Mouse (Mus musculus): ENCODE results near the gene Itga6.

Itga6 gene

DNA sequence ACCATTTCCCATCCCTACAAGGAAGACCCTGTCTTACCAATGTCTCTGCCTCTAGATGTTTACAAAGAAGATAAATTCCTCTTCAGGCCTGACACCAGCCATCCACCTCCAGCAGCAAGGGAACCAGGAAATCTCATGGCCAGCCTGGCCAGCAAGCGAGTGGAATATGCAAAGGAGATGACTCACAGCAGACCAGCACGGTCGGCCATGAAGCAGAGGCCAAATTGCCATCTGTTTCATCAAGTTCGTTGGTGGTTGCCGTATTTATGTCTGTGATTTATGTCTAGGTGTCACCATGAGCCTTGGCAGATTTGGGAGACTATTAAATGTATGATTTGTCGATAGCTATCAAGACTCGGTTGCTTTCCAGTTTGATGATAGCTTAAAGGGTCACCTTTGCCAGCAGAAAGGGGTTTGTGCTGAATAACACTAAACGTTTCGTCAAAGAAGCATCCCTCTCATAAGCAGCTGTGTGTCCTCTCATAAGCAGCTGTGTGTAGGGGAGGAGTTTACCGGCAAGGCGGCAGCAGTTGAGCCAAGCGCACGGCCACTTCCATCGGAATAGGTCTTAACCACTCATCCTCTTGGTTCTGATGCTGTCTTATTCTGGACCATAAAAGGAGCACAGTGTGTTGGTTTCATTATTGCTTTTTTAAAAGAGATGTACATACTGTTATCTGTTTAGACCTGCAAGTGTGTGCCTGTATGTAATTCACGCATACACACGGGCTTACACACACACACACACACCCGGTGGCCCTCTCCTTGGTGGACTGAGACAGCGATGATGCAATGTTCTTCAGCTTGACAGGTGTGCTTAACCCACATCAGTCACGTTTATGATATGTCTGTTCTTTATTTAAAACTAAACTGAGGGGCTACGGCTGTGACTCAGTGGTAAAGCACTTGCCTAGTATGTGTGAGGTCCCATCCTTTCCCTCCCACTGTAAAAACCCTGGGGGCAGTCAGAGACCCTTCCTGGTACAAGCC is 14.5 kb upstream of the Itga6 start:
- ATAC-seq (ENCODE audit: low TSS enrichment): peak; percentile 44; the same call in 1 of the 2 replicates

- no peak for ATAC-seq (ENCODE audit: low TSS enrichment)
Measured at GRCm38 (mm10) chr2:71734792-71735392, 10.5 kb upstream of the Itga6 start.

DNA sequence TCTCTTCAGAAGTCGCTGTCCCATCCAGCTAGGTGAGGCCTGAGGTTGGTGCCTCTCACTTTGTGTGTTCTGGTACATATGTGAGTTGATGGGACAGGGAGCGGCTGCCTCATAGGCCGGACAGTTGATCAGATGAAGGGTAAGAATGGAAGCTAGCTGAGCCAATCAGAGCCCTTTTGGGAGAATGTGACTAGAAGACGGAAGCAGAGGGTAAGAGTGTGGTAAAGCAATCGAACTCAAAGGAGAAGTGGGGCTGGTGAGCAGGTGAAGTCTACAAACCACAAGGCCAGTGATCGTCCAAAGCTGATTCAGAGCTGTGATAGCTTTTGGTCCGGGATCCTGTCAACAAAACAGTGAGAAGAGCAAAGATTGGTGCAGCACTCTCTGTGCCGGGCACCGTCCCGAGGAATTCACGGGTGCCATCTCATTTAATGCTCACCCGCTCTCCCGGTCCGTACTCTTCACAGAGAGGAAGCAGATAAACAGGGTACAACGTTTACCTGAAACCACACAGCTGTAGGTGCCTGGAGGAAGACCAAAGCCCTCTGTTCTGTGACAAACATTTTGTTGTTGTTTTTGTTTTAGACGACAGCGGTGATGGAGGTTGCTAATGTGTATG is 9.8 kb upstream of the Itga6 start:
- no peak for ATAC-seq (ENCODE audit: low TSS enrichment)

DNA sequence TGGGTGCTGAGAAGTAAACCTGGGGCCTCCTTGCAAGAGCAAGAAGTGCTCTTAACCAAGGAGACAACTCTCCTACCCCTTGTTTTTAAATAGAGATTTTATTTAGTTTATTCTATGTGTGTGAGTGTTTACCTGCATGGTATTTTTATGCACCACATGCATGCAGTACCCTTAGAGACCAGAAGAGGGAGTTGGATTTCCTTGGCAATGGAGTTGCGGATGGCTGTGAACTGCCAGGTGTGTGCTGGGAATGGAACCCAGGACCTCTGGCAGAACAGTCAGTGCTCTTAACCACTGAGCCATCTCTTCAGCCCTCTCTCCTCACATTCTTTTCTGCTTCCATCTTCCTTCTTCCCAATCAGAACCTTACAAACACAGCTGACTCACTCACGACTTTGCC is 9.2 kb upstream of the Itga6 start:
- ATAC-seq (ENCODE audit: low TSS enrichment): no peak

DNA sequence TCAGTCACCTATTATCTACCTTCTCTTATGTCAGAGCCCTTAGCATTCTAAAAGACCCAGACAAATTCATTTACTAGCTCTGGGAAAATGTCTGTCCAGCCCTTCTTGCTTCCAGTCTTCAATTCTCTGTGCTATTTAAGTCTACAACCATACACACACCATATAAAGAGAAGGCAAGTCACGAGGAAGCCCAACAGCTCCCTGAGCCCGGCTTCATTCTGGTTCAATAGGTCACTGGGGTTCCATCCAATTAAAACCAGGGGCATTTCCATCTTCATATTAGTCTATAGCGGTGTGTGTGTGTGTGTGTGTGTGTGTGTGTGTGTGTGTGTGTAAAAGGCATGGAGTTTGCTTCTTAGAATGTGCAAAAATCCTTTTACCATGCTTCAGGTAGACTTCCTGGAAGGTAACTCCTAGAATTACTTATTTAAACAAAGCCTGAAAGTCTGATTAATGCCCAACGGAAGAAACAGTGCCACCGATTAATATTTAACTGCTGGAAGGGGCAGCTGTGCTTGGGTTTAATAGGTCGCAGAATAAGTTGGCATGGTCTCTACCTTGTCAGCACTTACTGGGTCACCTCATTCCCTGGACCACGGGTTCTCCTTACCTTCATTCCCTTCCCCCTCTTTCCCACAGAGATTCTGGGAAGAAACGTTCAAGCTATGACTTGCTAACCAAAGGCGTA is 6.1 kb upstream of the Itga6 start:
- ATAC-seq (ENCODE audit: low TSS enrichment): no peak

GRCm38 (mm10) chr2:71742557-71742956 is 2.9 kb upstream of the Itga6 start:
- ATAC-seq (ENCODE audit: low TSS enrichment): no peak

DNA sequence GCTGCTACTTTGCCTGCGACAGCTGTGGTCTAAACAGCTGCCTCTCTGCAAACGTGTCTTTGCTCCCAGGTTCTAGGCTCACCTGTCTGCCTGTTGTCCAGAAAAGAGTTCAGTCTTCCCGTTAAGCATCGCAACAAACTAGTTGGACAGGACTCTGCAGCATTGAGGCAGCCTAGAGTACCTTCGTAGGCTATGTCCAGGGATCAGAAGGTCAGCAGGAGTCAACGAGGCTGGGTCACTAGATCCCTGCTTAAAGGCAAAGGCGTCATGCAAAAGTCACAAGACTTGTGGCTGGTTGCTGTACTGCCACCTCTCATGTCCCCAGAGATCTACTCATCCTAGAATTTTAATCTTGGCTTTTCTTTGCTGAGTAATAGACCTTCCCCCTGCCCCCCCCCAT is 2.0 kb upstream of the Itga6 start:
- no peak for ATAC-seq (ENCODE audit: low TSS enrichment)

DNA sequence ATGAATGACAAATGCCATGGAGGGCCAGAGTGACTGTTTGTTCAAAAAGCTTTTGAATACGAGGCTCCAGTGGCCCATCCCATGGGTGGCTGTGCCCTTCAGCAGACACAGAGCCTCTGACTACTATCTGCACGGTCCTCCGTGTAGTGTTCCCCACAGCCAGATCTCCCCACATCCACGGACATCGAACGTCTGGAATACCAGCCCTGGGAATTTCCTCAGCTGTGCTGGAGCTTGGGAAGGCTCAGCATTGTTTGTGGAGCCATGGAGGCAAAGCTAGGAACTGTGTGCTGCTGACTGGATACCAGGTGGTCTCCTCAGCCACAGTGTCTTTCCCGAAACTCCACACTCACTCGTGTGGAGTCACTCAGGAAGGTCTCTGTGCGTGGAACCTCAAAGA is 1.1 kb upstream of the Itga6 start:
- ATAC-seq (ENCODE audit: low TSS enrichment): no peak

- ATAC-seq (ENCODE audit: low TSS enrichment): no peak
Measured at GRCm38 (mm10) chr2:71744861-71745507, 432 bp upstream of the Itga6 start.

GRCm38 (mm10) chr2:71748451-71748850 is 3.0 kb downstream of the Itga6 start:
- no peak for ATAC-seq (ENCODE audit: low TSS enrichment)

DNA sequence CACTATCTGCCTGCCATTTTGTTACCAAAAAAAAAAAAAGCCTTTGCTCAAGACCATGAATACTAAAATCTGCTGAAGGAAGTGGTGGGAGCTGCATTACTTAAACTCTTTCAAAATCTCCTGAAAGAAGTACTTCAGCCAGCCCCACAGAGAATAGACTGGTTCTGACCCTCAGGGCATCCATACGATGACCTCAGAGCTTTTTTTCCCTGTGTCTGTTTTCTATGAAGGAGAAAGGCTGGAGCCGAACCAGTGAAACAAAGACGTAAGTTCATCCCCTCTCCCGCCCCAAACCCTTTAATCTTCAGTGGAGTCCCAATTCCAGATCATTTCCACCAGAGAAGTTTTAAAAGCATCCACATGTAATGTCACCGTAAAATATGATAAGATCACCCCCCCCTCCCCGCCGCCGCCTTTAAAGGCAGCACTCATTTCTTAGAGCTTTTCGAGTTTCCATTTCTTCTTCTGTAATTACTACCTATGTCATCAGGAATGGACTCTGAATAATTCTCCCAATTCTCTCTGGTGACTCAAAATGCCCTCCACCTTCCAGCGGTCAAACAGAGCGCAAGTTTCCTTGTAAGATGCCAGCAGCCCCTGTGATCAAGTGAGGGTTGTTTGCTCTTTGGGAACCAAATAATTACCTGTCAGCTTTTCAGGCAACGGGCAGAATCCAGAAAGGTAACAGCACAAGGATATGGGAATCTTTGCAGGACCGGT is 4.1 kb downstream of the Itga6 start:
- no peak for ATAC-seq (ENCODE audit: low TSS enrichment)

DNA sequence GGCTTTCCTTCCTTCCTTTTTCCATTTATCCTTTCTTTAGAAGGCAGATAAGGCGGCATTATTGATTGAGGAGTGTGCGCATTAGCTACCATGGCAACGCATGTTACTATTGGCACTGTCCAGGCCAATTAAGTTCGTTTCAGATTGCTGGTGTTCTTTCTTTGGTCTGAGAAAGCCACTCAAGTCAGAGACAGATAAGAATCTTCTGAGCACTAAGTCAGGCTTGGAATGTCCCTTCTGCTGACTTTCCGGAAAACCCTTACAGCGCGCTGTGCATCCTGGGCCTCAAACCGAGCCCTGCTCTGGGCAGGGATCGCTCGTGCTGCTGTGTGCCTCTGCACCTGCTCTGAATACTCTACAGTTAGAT is 4.7 kb downstream of the Itga6 start:
- no peak for ATAC-seq (ENCODE audit: low TSS enrichment)

DNA sequence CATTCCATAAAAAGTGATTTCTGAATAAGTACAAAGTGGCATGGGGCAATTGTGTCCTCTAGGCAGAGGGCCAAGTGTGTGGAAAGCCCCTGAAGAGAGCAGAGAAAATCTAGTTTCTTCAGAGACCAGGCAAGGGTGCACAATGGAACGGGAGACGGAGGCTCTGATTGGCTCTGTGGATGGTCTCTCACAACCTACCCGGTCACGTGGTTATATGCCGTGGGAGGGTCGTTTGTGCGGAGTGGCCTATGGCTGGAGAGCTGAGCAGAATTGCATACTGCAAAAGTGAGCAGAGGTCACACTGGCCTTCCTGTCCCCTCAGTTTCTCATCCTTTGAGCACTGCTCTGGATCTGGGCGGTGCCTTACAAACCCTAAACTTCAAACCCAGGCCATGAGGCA is 5.9 kb downstream of the Itga6 start:
- ATAC-seq (ENCODE audit: low TSS enrichment): no peak

DNA sequence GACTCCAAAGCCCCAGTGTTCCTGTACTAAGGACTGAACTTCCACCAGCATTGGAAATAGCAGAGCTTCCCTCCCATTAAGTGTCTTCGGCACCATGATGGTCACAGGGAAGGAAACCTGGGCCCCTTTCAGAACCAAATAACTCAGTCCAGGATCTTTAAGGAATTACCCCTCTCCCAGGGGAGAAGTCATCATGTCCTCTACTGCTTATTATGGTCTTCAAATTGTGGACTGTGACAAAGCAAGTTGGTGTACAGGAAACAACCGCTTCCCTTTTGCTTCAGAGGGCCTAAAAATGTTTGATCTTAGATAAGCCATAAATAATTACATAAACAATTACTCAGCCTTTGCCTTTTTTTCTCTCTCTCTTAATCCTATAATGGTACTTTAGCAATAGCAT is 6.4 kb downstream of the Itga6 start:
- no peak for ATAC-seq (ENCODE audit: low TSS enrichment)

DNA sequence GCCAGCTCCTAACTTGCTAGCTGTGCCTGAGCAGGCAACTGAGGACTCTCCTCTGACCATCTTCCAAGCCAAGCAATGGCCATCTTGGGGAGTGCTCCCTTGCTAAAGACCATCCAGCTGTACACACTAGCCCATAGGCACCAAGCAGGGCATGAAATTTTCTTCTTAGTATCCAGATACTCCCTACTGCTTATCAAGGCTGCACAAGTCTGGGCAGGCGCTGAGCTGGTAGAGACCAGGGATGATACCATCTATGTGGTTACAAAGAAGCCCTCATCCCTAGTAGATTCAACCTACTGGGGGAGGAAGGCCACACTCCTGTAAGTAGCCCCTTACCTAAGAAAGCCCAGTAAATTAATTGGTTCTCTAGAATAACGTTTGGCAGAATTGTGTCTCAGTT is 7.0 kb downstream of the Itga6 start:
- ATAC-seq (ENCODE audit: low TSS enrichment): no peak

DNA sequence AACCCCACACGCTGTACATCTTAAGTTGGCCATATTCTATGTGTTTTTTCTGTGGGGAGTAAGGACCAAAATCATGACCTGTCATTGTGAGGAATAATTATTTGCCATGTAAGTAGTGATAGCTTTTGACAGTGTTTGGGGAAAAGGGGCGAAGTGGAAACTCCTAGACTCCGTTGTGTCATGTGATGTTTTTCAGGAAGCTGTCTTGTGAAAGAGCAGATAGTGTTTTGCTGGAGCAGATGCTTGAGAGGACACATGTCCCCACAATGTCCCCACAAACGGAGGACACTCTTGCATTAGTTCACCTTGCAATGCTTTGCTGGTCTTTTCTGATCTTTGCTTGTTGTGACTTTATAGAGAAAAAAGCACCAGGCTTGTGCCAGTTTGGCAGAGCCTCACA is 7.7 kb downstream of the Itga6 start:
- ATAC-seq (ENCODE audit: low TSS enrichment): no peak

DNA sequence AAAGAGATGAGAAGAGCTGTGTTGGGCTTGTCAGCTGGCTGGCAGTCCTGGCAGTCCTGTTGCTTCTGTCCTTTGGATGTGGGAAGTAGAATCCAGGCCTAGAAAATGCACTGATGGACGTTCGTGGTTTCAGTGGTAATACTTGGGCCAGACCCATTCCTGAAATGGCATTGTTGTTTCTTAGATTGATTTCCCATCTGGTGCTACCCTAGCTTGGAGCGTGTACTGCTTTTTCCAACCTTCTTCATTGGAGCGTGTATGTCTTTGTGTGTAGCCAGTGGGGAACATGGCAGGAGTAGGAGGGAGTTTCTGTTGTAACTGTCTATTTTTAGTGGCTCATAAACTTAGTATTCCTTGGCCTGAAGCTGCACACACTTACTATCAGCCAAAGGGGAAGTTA is 10.3 kb downstream of the Itga6 start:
- ATAC-seq (ENCODE audit: low TSS enrichment): no peak

- no peak for ATAC-seq (ENCODE audit: low TSS enrichment)
Measured at GRCm38 (mm10) chr2:71757098-71757497, 11.7 kb downstream of the Itga6 start.

DNA sequence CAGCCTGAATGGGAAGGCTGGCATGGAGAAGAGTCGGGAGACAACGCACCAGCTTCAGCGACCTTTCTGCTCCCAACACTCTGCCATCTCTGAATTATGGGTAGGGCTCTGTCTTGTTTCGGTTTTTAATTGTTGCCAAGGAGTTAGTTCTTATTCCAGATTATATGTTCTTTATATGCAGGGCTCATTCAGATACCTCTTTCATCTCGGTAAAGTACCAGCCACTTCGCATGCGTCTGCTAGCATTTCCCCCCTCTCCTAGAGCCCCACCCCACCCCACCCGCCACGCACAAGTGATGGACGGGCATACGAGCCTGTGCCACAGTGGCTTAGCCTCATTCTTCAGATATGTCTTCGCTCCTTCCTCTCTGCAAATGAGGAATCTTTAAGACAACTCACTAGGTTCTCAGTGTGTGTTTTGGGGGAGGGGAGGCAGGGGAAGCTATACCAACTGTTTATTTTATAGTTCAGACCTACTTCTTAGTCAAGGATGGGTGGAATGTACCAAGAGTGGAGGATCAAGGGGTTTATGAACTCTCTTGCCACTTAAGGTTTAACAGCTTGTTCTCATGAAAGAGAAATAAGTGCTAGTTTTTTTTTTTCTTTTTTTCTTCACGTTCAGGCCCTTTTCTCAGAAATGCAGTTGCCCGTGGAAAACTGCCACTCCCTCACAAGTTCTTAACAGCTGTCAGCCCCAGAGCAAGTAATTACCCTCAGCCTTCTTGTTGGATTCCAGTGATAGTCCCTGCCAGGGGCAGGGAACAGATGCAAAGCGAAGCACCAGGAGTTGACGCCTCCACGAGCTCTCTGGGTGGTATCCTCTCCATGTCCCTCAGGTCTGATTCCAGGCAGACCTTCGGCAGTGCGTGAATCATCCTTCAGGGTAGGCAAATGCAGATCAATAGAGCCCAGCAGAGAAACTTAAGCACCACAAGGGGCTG is 13.4 kb downstream of the Itga6 start:
- ATAC-seq (ENCODE audit: low TSS enrichment): no peak

DNA sequence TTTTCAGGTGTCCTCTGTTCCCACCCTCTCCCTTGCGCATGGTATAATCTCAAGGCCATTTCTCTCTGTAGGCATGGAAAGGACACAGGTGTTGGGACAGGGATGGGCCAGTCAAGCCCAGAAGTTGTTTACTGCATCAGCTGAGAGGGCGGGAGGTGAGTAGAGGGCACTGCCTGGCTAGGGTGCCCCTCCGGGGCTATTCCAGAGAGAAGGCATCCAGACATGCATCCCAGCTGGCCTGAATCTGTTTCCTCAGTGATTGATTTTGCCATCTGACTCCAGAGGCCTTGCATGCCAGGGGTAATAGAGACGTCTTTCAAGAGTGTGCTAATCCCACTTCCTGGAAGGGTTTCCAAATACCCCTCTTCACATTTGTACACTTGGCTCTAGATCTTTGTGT is 14.7 kb downstream of the Itga6 start:
- ATAC-seq (ENCODE audit: low TSS enrichment): no peak

Data from frontal cortex, adult (tissue).